Mouse (Mus musculus) heart, adult 2 months (tissue): ENCODE data around the gene Sspo.

Experiments
- CTCF ChIP-seq: fragments of 200-600 bp; IDR thresholded peaks from 2 replicates; pipeline ENCODE4 v1.8.1; 2022; ENCODE audit warnings: antibody characterized with exemption, mild to moderate bottlenecking, moderate library complexity
- EP300 ChIP-seq: fragments of 200-500 bp; IDR thresholded peaks from 2 replicates; pipeline ENCODE4 v1.6.1; 2011; ENCODE audit warnings: low read depth, low read length, control low read depth; ENCODE audit not compliant: insufficient read depth
- POLR2A ChIP-seq: fragments of 200-500 bp; IDR thresholded peaks from 2 replicates; pipeline ENCODE4 v1.6.1; 2011; ENCODE audit warnings: mild to moderate bottlenecking, low read depth, low read length, control low read depth; ENCODE audit not compliant: insufficient read depth

- TF ChIP-seq CTCF (no peak), POLR2A (no peak), EP300 (no peak)
Measured at GRCm38 (mm10) chr6:48399906-48400305, 48.1 kb upstream of the Sspo start.
